Mouse (Mus musculus): Measurements from ENCODE around the gene Fam213a. TPM values are rescaled to one million over a fixed set of nuclear protein-coding genes. Genes with fewer than 3 reads are reported as not detected.

Fam213a gene
- polyA plus RNA-seq, 1 experiment from 2014 or later: 35.8 TPM

Other genes starting within 250 kb of the Fam213a start
- gene Sh2d4b, start 120.5 kb downstream of the Fam213a start, polyA plus RNA-seq (2015; fragmentation: Nextera tagmentation; extraction: Ambion mirVana): 2.5 and 4.3 TPM in 2 replicates
- 44.4 and 46.1 TPM in 2 replicates for gene Tspan14, start 47.0 kb downstream of the Fam213a start, polyA plus RNA-seq (2015; fragmentation: Nextera tagmentation; extraction: Ambion mirVana)
- gene Dydc2, start 55.4 kb upstream of the Fam213a start, polyA plus RNA-seq (2015; fragmentation: Nextera tagmentation; extraction: Ambion mirVana): 0.17 TPM in 1 of 2 replicates, not detected in the other
- not detected in 2 replicates for gene Dydc1, start 59.1 kb upstream of the Fam213a start, polyA plus RNA-seq (2015; fragmentation: Nextera tagmentation; extraction: Ambion mirVana)
- 0.41 and 1.2 TPM in 2 replicates for gene Mat1a, start 91.2 kb upstream of the Fam213a start, polyA plus RNA-seq (2015; fragmentation: Nextera tagmentation; extraction: Ambion mirVana)
- 1.5 and 22.7 TPM in 2 replicates for gene Sftpa1, start 118.0 kb upstream of the Fam213a start, polyA plus RNA-seq (2015; fragmentation: Nextera tagmentation; extraction: Ambion mirVana)
- not detected in 2 replicates for gene Mbl1, start 137.7 kb upstream of the Fam213a start, polyA plus RNA-seq (2015; fragmentation: Nextera tagmentation; extraction: Ambion mirVana)
- gene Sftpd, start 171.4 kb upstream of the Fam213a start, polyA plus RNA-seq (2015; fragmentation: Nextera tagmentation; extraction: Ambion mirVana): 0.11 and 0.26 TPM in 2 replicates

All from heart, embryonic 16.5 days (tissue).